Mouse (Mus musculus) retina, postnatal 1 day (tissue): ENCODE data around the gene Neb.
A peak's percentile ranks its signal among the peaks of the same experiment; 100 is the strongest.

ENCODE experiments used
- DNase-seq: peaks from one replicate; pipeline ENCODE4 v3.0.0-alpha.2; 2012

The Neb gene

GRCm38 (mm10) chr2:52303405-52303804, 74.9 kb downstream of the Neb start:
- DNase-seq: no peak

- DNase-seq: no peak
Observed at GRCm38 (mm10) chr2:52297969-52298368, 80.3 kb downstream of the Neb start.

- DNase-seq: no peak
Observed at GRCm38 (mm10) chr2:52296779-52297178, 81.5 kb downstream of the Neb start.

GRCm38 (mm10) chr2:52287436-52287835, 90.8 kb downstream of the Neb start:
- DNase-seq: no peak

- DNase-seq: no peak
Observed at GRCm38 (mm10) chr2:52286421-52286820, 91.9 kb downstream of the Neb start.

- DNase-seq: no peak
Observed at GRCm38 (mm10) chr2:52272146-52272545, 106.1 kb downstream of the Neb start.

GRCm38 (mm10) chr2:52270911-52271310, 107.4 kb downstream of the Neb start:
- no peak for DNase-seq

- DNase-seq: peak; percentile 56
Observed at GRCm38 (mm10) chr2:52262149-52262548, 116.1 kb downstream of the Neb start.

GRCm38 (mm10) chr2:52252037-52252436, 126.2 kb downstream of the Neb start:
- no peak for DNase-seq

GRCm38 (mm10) chr2:52248316-52248826, 129.9 kb downstream of the Neb start:
- peak; percentile 29 for DNase-seq

GRCm38 (mm10) chr2:52245091-52245490, 133.2 kb downstream of the Neb start:
- DNase-seq: no peak

GRCm38 (mm10) chr2:52242691-52243090, 135.6 kb downstream of the Neb start:
- no peak for DNase-seq

- DNase-seq: no peak
Observed at GRCm38 (mm10) chr2:52237892-52238291, 140.4 kb downstream of the Neb start.

GRCm38 (mm10) chr2:52227584-52227983, 150.7 kb downstream of the Neb start:
- no peak for DNase-seq

GRCm38 (mm10) chr2:52224366-52224765, 153.9 kb downstream of the Neb start:
- DNase-seq: no peak

- DNase-seq: peak; percentile 66
Observed at GRCm38 (mm10) chr2:52220074-52220473, 158.2 kb downstream of the Neb start.

GRCm38 (mm10) chr2:52215945-52216344, 162.3 kb downstream of the Neb start:
- no peak for DNase-seq

- no peak for DNase-seq
Observed at GRCm38 (mm10) chr2:52212561-52212961, 165.7 kb downstream of the Neb start.

- DNase-seq: no peak
Observed at GRCm38 (mm10) chr2:52211358-52211899, 166.8 kb downstream of the Neb start.

GRCm38 (mm10) chr2:52210685-52211084, 167.6 kb downstream of the Neb start:
- no peak for DNase-seq

GRCm38 (mm10) chr2:52204992-52205391, 173.3 kb downstream of the Neb start:
- DNase-seq: no peak

GRCm38 (mm10) chr2:52193629-52194028, 184.6 kb downstream of the Neb start:
- no peak for DNase-seq

- no peak for DNase-seq
Observed at GRCm38 (mm10) chr2:52179678-52180077, 198.6 kb downstream of the Neb start.

GRCm38 (mm10) chr2:52177726-52178125, 200.5 kb downstream of the Neb start:
- DNase-seq: no peak

- no peak for DNase-seq
Observed at GRCm38 (mm10) chr2:52177184-52177583, 201.1 kb downstream of the Neb start.
